Mouse (Mus musculus) left cerebral cortex, adult 8-10 months (tissue): Measurements from ENCODE around the gene Gnb3. TPM values are rescaled to one million over a fixed set of nuclear protein-coding genes. Genes with fewer than 3 reads are reported as not detected.
"Not testable (repeated sequence)": the region's sequence is repeated elsewhere in the genome, so short reads cannot be mapped to it uniquely, and the experiment has no call there.

Experiments used
- DNase-seq, 2 experiments: peaks; one replicate each; pipeline ENCODE4 v3.0.0; 2022; ENCODE audit warnings: low spot score in 2 of 2
- total RNA-seq, 4 experiments: library from RNA; stranded (reverse); gene quantifications; 2 replicates each; pipeline ENCODE4 v1.2.4; 2022

The Gnb3 gene
- total RNA-seq, 4 experiments from 2014 or later = 0.20 to 0.87 (median 0.53) TPM; not detected in 1

GRCm38 (mm10) chr6:124816611-124817010, 23.5 kb downstream of the Gnb3 start:
- DNase-seq = no peak

GRCm38 (mm10) chr6:124814858-124815774, 25.0 kb downstream of the Gnb3 start:
- DNase-seq = peak in 1 of 2 experiments; percentile 4

GRCm38 (mm10) chr6:124814448-124814847, 25.6 kb downstream of the Gnb3 start:
- no peak for DNase-seq

GRCm38 (mm10) chr6:124813933-124814332, 26.1 kb downstream of the Gnb3 start, which contains the start of gene Tpi1:
TSS of gene Tpi1 (minus strand) at chr6:124814296.
- peak; percentile 83 to 87 for DNase-seq

GRCm38 (mm10) chr6:124813496-124813895, 26.6 kb downstream of the Gnb3 start:
- DNase-seq = peak; percentile 51 to 78

GRCm38 (mm10) chr6:124812848-124813247, 27.2 kb downstream of the Gnb3 start:
- DNase-seq = no peak

GRCm38 (mm10) chr6:124811701-124812560, 28.1 kb downstream of the Gnb3 start:
- DNase-seq = no peak

GRCm38 (mm10) chr6:124811403-124811665, 28.7 kb downstream of the Gnb3 start:
- DNase-seq = no peak

- not testable (repeated sequence) for DNase-seq
Observed at GRCm38 (mm10) chr6:124810566-124811402, 29.3 kb downstream of the Gnb3 start.

- no peak for DNase-seq
Observed at GRCm38 (mm10) chr6:124809775-124810538, 30.1 kb downstream of the Gnb3 start.

- peak; percentile 48 to 61 for DNase-seq
Observed at GRCm38 (mm10) chr6:124809052-124809774, 30.9 kb downstream of the Gnb3 start.

GRCm38 (mm10) chr6:124808358-124809012, 31.6 kb downstream of the Gnb3 start, which contains the start of gene Spsb2:
TSS of gene Spsb2 (plus strand) at chr6:124808661.
- DNase-seq = no peak

GRCm38 (mm10) chr6:124807986-124808357, 32.1 kb downstream of the Gnb3 start:
- no peak for DNase-seq

GRCm38 (mm10) chr6:124807366-124807765, 32.7 kb downstream of the Gnb3 start:
- peak in 1 of 2 experiments; percentile 42 for DNase-seq

- DNase-seq = no peak
Observed at GRCm38 (mm10) chr6:124806446-124807140, 33.5 kb downstream of the Gnb3 start.

GRCm38 (mm10) chr6:124805341-124806321, 34.4 kb downstream of the Gnb3 start:
- DNase-seq = peak; percentile 92 to 97

- no peak for DNase-seq
Observed at GRCm38 (mm10) chr6:124804341-124804740, 35.7 kb downstream of the Gnb3 start.
